In genomic region chr3:22092784-22093183, GRCm38 (mm10) we compare ENCODE assay signal across 23 mouse cellular contexts. TPM values are rescaled to one million over a fixed set of nuclear protein-coding genes. Genes with fewer than 3 reads are reported as not detected.
DNase-seq lines count a peak whose midpoint lies in the region; ATAC-seq and TF ChIP-seq lines count a peak whose summit lies in the region.
"Had no signal": no experiment of that assay in that cellular context is flagged by ENCODE, and none has a peak within 500 bp of the region (broad histone marks: within the 10 kb centered on the region; RNA-seq: fewer than 3 reads in every experiment).

No protein-coding gene starts in this region.

- peaks cover 22% of the 10 kb centered on the region for H3K36me3 ChIP-seq in heart, adult 2 months (ENCODE audit: control insufficient read depth, insufficient read depth, low read length)
- no peaks in the 10 kb centered on the region for H3K36me3 ChIP-seq in heart, embryonic 11.5 days (ENCODE audit: control insufficient read depth, insufficient read depth, low read length)
- H3K36me3 ChIP-seq in stomach, postnatal 0 days (ENCODE audit: control insufficient read depth, insufficient read depth, low read length) = no peaks in the 10 kb centered on the region
- H3K36me3 ChIP-seq: embryonic facial prominence, embryonic 12.5 days; forebrain, embryonic 15.5 days had no signal

- intact Hi-C loops in gastrocnemius, adult 2 months (cut with DNase I) = no loop called here
- intact Hi-C loops in heart, adult 2 months (cut with DNase I) = loop anchor here (5.0 kb wide), 1 partner anchor 50 kb away; no protein-coding TSS in a partner anchor

- TF ChIP-seq CTCF in gastrocnemius, adult 2 months (IDR thresholded peaks at IDR 0.05) = no peak
- TF ChIP-seq CTCF in heart, adult 2 months (IDR thresholded peaks at IDR 0.05) = no peak
- TF ChIP-seq CTCF in stomach, postnatal 0 days (IDR thresholded peaks at IDR 0.05; ENCODE audit: low read depth) = no peak

- TF ChIP-seq POLR2A in heart, adult 2 months (IDR thresholded peaks at IDR 0.05; ENCODE audit: insufficient read depth, low read depth, low read length) = no peak

- no peak overlapping the region for H3K4me2 ChIP-seq in heart, embryonic 11.5 days
- no peak overlapping the region for H3K4me2 ChIP-seq in stomach, postnatal 0 days (replicated peaks; ENCODE audit: low read depth)
- H3K4me2 ChIP-seq: embryonic facial prominence, embryonic 12.5 days; forebrain, embryonic 13.5 days; forebrain, embryonic 15.5 days had no signal

- H3K4me1 ChIP-seq in heart, adult 2 months (ENCODE audit: control insufficient read depth, insufficient read depth, low read length) = peaks cover 29% of the 10 kb centered on the region
- H3K4me1 ChIP-seq in heart, embryonic 11.5 days (ENCODE audit: control insufficient read depth, insufficient read depth, low read length) = peaks cover 28% of the 10 kb centered on the region
- H3K4me1 ChIP-seq in stomach, postnatal 0 days (replicated peaks; ENCODE audit: control insufficient read depth, insufficient read depth) = peaks cover 9% of the 10 kb centered on the region

- TF ChIP-seq EP300 in heart, adult 2 months (IDR thresholded peaks at IDR 0.05; ENCODE audit: insufficient read depth, low read depth, low read length) = no peak
- no peak for TF ChIP-seq EP300 in stomach, postnatal 0 days (optimal IDR thresholded peaks at IDR 0.05)

- no peaks in the 10 kb centered on the region for H3K9me3 ChIP-seq in heart, embryonic 11.5 days (replicated peaks; ENCODE audit: control insufficient read depth, low read length)
- H3K9me3 ChIP-seq in stomach, postnatal 0 days (ENCODE audit: control insufficient read depth, low read length) = no peaks in the 10 kb centered on the region
- H3K9me3 ChIP-seq: embryonic facial prominence, embryonic 10.5 days; embryonic facial prominence, embryonic 12.5 days; forebrain, embryonic 13.5 days; forebrain, embryonic 15.5 days; G1E had no signal

- H3K27me3 ChIP-seq in heart, adult 2 months (ENCODE audit: control insufficient read depth, insufficient read depth, low read length) = no peaks in the 10 kb centered on the region
- no peaks in the 10 kb centered on the region for H3K27me3 ChIP-seq in heart, embryonic 11.5 days (ENCODE audit: control insufficient read depth, insufficient read depth, low read length)
- no peaks in the 10 kb centered on the region for H3K27me3 ChIP-seq in stomach, postnatal 0 days (ENCODE audit: control insufficient read depth, insufficient read depth, low read length)
- H3K27me3 ChIP-seq: CH12.LX; embryonic facial prominence, embryonic 12.5 days; forebrain, embryonic 13.5 days; forebrain, embryonic 15.5 days; Patski had no signal

- peaks cover 8% of the 10 kb centered on the region for H3K79me2 ChIP-seq in heart, adult 2 months (replicated peaks; ENCODE audit: control insufficient read depth, insufficient read depth, low read length)

- DNase-seq in gastrocnemius, adult 2 months = no peak
- no peak for DNase-seq in gastrocnemius, postnatal 25 days
- DNase-seq in heart, adult 2 months = no peak
- DNase-seq in stomach, postnatal 0 days (ENCODE audit: low spot score) = peak; percentile 39
- DNase-seq: adrenal gland, adult 8-10 months; adrenal gland, postnatal 14 days; adrenal gland, postnatal 36 days; B cell, adult 2 months; cerebellum, adult 11-12 months; cerebellum, adult 2 months; cerebellum, adult 9-10 months; cerebellum, postnatal 10 days; cerebellum, postnatal 25 days had no signal

- no peak overlapping the region for H3K4me3 ChIP-seq in gastrocnemius, adult 2 months
- H3K4me3 ChIP-seq in heart, adult 2 months = no peak overlapping the region
- H3K4me3 ChIP-seq in heart, embryonic 11.5 days (ENCODE audit: low read depth, low read length) = no peak overlapping the region
- no peak overlapping the region for H3K4me3 ChIP-seq in stomach, postnatal 0 days (ENCODE audit: low read depth, low read length)
- H3K4me3 ChIP-seq: embryonic facial prominence, embryonic 10.5 days; embryonic facial prominence, embryonic 12.5 days; forebrain, embryonic 13.5 days; forebrain, embryonic 15.5 days had no signal

- ATAC-seq in heart, embryonic 11.5 days (replicated peaks; ENCODE audit: insufficient number of reproducible peaks, low FRiP score, low TSS enrichment) = no peak
- peak; percentile 73 for ATAC-seq in stomach, postnatal 0 days (ENCODE audit: low FRiP score, low TSS enrichment)
- ATAC-seq: activated CD4-positive, CD25-positive, alpha-beta regulatory T cell, adult 4 months; CD4-positive, CD25-positive, alpha-beta regulatory T cell, adult 4 months; forebrain, embryonic 13.5 days; forebrain, embryonic 15.5 days; Patski had no signal

- peak overlapping the region; percentile 36 for H3K27ac ChIP-seq in gastrocnemius, adult 2 months
- H3K27ac ChIP-seq in heart, adult 2 months = peak overlapping the region; percentile 16; the same call in 1 of the 2 replicates
- H3K27ac ChIP-seq in heart, embryonic 11.5 days (ENCODE audit: low read depth, low read length) = no peak overlapping the region
- H3K27ac ChIP-seq in stomach, postnatal 0 days (replicated peaks) = no peak overlapping the region
- H3K27ac ChIP-seq: embryonic facial prominence, embryonic 10.5 days; embryonic facial prominence, embryonic 12.5 days; forebrain, embryonic 13.5 days; forebrain, embryonic 15.5 days had no signal

- WGBS in heart, adult 2 months = 55% methylated on average over 5 of the region's 5 CpGs
- WGBS in heart, embryonic 11.5 days (ENCODE audit: insufficient replicate concordance) = 75% methylated on average over 5 of the region's 5 CpGs
- 56% methylated on average over 5 of the region's 5 CpGs for WGBS in stomach, postnatal 0 days

- H3K9ac ChIP-seq in heart, adult 2 months (ENCODE audit: low read depth, low read length) = no peak overlapping the region
- H3K9ac ChIP-seq in heart, embryonic 11.5 days (ENCODE audit: low read depth, low read length) = no peak overlapping the region
- H3K9ac ChIP-seq in stomach, postnatal 0 days (ENCODE audit: low read length) = no peak overlapping the region
- H3K9ac ChIP-seq: embryonic facial prominence, embryonic 12.5 days; forebrain, embryonic 13.5 days; forebrain, embryonic 15.5 days had no signal

RNA-seq across cellular contexts. Expression of gene Tbl1xr1, which starts 16.3 kb away (rescaled TPM):
- 10 to 100 TPM; 53.6 to 66.5 TPM for total RNA-seq in gastrocnemius, adult 2 months (2021)
- total RNA-seq in gastrocnemius, postnatal 25 days (2021) = 10 to 100 TPM; 46.8 to 54.2 TPM
- total RNA-seq in heart, adult 2 months (2021) = 10 to 100 TPM; 63.2 to 67.2 TPM
- polyA plus RNA-seq in heart, adult 2 months (2012; rRNA removed) = 13.5 and 34.8 TPM in 2 replicates
- 16.9 and 21.4 TPM in 2 replicates for polyA plus RNA-seq in heart, embryonic 11.5 days (2014; fragmentation: Nextera tagmentation; extraction: Ambion mirVana)
- polyA plus RNA-seq in stomach, postnatal 0 days (2015; fragmentation: Nextera tagmentation; extraction: Ambion mirVana) = 7.5 and 9.6 TPM in 2 replicates

Comparison
In these comparisons a context has a peak if more than half of its experiments do, and no peak if none do; other contexts are left out.
1. H3K27ac ChIP-seq: peak in gastrocnemius, adult 2 months (single experiment) and heart, adult 2 months (single experiment); none in heart, embryonic 11.5 days (single experiment) and stomach, postnatal 0 days (single experiment).